Mouse (Mus musculus): Measurements from ENCODE around the gene Tmem256.
A peak's percentile ranks its signal among the peaks of the same experiment; 100 is the strongest.

Tmem256 gene

GRCm38 (mm10) chr11:69816520-69816919 lies 21.8 kb upstream of the Tmem256 start:
- DNase-seq, result no peak

GRCm38 (mm10) chr11:69818365-69818764 lies 19.9 kb upstream of the Tmem256 start, which contains the start of gene Spem2:
Gene Spem2, minus strand, starts transcription at chr11:69818465.
- DNase-seq, result no peak

DNA sequence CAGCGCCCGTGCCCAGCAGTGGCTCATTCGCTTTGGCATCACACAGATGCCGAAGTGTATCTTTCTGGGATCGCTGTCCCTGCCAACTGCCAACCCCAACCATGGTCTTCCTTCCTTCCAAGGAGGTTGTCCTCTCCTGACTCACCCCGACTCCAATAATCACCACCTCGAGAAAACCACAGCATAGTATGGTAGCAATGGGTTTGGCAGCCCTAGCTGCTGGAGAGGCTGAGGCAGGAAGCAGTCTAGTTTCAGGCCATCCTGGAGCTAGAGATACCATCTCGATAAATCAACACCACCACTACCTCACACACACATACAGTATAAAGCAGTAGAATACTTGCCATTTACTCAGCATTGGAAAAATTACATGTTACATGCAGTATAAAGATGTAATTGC lies 19.4 kb upstream of the Tmem256 start:
- no peak for DNase-seq

- no peak for DNase-seq
These were observed 16.2 kb upstream of the Tmem256 start, which contains the start of gene Spem1 for GRCm38 (mm10) chr11:69822080-69822479. Gene Spem1, minus strand, starts transcription at chr11:69822180.

DNA sequence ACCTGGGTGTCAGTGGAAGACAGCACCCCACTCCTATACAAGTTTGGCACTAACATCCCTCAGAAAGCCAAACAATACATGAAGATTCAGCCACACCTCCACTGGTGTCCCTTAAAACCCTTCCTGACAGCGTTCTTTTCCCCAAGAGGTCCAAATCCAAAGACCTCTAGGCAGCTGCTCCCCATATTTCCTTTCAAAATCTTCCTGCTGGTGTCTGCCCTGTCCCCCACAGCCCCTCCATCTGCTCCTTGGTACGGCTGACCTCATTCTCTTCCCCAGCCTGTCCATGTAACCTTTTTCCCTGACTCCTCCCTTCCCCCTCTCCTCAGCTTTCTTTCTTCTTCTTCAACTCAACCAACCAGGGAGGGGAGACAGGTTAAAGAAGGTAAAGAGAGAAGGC lies 14.9 kb upstream of the Tmem256 start:
- no peak for DNase-seq

- no peak for DNase-seq
These were observed 9.5 kb upstream of the Tmem256 start for GRCm38 (mm10) chr11:69828832-69829231.

DNA sequence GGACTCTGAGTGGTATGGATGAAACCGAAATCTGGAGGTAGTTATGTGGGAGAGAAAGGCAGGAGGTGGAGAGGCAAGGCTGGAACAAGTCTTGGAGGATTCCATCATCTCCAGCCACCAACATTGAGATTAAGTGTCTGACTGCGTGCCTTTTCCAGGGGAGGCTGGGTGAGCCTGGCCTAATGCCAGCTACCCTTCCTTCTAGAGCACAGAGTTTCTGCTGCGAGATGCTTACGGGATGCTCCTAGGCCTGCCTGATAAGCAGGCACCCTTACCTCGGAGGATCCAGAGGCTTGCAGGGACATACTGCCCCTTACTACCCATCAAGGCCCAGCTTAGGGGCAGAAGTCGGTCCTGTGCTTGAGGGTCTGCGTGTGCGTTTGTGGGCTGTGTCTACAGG lies 4.8 kb upstream of the Tmem256 start:
- no peak for DNase-seq

DNA sequence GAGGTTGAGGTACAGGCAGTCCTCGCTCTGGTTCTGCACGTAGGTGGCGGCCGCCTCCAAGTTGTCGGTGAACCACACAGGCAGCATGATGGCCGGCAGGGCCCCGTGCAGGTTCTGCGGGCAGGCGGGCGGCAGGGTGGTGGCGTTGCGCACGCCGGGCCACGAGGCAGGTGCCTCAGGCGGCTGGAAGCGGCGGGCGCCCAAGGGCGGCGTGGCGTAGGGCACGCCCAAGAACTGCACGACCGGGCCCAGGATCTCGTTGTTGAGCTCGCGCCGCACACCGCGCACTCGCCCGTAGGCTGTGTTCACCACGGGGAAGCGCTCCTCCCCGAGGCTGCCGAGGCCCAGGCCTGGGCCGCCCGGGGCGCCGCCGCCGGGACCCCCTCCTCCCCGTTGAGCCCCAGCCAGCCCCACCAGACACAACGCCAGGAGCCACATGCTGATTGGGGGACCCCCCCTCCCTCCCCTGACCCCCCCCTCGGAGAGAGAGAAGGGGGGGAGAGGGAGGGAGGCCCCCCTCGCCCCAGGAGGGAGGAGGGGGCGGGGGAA lies 4.2 kb upstream of the Tmem256 start:
- DNase-seq, result peak; percentile 68

DNA sequence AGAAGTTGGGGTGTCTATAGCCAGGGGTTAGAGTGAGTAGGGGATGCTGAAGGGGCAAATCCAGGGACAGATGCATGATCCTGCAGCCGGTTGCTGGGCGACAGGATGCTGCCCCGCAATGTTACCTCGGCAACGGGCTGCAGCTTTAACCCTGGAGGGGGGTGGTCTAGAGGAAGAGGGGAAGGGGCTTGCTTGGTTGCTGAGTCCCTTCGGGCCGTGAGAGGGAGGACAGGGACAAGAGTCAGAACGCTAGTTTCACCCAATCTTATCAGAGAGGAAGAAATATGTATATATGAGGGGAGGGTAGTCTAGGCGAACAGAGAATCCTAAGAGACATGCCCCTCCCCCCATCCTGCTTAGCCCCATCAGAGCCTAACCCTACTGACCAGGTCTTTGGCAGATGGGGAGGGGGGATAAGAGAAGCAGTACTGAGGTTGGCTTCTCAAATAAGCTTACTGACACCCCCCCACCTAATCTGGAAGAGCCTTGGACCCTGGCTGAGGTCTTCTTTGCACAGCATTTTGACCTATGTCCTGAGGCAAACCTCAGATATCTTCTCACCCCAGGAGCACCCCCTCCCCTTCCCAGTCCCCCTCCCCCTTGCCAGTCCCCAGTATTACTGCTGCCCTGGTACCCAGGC lies 2.9 kb upstream of the Tmem256 start:
- DNase-seq, result no peak

GRCm38 (mm10) chr11:69835966-69836335 lies 2.4 kb upstream of the Tmem256 start:
- DNase-seq, result no peak

DNA sequence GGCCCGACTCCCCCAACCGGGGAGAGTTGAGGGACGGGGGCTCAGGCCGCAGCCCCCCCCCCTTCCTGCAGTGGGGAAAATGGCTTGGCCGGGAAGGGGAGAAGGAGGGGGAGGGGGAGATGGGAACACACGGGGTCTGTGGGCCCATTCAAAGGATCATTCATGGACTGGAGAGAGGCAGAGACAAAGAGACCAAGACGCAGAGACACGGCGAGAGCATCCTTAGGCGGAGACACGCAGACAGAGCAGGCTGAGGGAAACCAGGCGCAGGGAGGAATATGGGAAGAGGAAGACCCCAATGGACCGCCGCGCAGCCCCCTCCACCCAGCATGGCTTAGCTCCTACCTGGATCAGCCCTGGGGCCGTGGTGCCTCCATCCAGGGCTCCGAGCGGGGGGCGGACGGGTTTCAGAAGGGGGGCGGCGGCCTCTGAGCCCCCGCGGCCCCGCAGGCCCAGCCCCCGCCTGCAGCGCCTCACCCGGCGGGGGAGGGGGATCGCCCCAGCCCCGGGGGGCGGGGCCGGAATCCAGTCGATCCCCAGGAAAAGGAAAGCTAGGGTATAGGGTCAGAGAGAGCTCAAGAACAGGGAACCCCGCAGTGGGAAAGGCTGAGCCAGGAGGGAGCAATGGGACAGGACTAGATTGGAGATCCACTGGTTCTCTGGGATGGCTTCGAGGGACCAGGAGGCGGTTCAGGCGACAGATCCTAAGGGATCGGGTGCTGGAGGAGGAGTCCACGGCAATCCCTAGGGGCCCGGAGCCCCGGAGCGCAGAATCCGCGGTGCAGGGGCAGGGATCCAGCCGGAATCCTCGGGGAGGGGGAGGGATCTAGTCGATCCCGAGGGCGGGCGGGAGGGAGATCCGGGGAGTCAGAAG lies 1.4 kb upstream of the Tmem256 start:
- DNase-seq, result no peak

GRCm38 (mm10) chr11:69837604-69837951 lies 736 bp upstream of the Tmem256 start, which contains the start of gene Nlgn2:
Gene Nlgn2, minus strand, starts transcription at chr11:69837784.
- DNase-seq, result no peak

DNA sequence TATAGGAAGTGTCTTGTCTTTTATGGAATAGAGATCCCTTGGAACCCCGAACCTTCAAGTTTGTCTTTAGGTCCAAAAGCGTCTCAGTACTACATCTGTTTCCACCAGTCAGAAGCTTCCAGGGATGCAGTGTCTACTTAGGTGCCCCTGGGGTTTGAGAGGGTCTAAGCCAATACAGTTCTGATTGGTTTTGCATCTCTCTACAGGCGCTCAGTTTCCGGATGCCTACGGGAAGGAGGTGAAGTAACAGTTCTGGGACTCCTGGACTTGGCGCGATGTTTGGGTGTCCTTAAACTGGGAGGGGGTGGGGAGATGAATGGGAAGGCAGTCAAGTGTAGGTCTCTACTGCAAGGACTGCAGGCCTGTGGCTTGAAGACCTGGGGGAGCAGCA lies 395 bp downstream of the Tmem256 start:
- no peak for DNase-seq

GRCm38 (mm10) chr11:69846198-69846680 lies 7.9 kb downstream of the Tmem256 start, which contains the start of gene Plscr3:
Gene Plscr3, plus strand, starts transcription at chr11:69846376.
- peak; percentile 96 for DNase-seq

DNA sequence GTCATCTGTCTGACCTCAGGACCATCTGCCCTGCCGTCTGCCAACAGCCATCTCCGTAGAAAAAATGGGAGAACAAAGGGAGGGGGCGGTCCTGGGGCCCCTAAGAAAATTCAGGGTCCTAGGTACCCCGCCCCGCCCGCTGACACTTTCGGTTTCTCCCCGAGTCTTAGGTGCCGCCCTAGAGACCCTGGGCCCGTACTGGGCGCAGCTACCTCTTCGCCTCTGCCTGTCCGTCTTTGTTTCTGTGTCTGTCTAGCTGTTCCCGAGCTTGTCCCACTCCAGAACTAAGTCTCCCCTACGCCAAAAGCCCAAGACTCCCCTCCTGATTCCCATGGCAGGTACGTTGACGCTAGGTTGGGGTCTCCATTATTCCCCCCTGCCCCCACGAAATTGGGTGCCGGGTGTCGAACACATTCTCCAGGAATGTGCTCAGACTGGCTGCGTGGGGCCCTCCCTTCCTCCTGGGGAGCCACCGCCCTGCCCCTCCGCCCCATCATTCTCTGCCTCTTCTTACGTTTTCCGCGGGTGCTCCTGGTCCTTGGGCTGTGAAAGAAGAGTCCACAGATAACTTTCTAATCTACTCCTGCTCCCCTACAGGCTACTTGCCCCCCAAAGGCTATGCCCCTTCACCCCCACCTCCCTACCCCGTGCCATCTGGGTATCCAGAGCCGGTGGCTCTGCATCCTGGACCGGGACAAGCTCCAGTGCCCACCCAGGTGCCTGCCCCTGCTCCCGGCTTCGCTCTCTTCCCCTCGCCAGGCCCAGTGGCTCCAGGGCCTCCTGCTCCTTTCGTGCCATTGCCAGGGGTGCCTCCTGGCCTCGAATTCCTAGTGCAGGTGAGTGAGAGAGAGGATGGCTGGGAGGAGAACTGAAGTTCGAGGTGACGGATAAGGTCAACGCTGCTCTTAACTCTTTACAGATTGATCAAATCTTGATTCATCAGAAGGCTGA lies 8.7 kb downstream of the Tmem256 start:
- no peak for DNase-seq

DNA sequence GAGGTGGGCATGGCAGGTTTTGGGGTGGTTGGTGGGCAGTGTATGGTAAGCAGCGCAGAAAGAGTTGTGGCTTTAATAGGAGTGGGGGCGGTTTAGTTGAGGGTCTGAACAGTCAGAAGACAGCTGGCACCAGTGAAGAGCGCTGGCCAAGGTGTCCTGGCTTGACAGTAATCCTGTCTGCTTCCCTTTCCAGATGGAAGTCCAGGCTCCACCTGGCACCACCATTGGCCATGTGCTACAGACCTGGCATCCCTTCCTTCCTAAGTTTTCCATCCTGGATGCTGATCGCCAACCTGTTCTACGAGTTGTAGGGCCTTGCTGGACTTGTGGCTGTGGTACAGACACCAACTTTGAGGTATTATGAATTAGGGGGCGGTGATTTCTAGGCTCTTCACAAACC lies 9.7 kb downstream of the Tmem256 start:
- no peak for DNase-seq

GRCm38 (mm10) chr11:69849128-69849527 lies 10.8 kb downstream of the Tmem256 start:
- DNase-seq, result no peak

- no peak for DNase-seq
These were observed 11.6 kb downstream of the Tmem256 start for GRCm38 (mm10) chr11:69849884-69850283.

DNA sequence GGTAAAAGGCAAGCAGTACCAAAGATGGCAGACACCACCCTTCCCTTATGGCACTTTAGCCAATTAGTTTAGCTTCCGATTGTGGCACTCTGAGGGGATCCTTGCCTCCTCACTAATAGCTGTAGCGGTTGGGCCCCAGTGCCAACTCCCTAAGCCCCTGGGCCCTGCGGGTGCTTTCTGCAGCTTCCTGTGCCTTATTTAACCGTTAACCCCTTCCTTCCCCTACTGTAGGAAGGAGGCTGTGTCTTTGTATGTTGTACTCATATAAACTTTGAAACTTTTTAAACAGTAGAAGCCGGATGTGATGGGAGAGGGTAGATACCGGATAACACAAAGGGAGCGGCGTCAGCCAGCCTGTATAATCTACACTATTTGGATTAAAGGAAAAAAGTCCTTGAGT lies 12.4 kb downstream of the Tmem256 start:
- DNase-seq, result peak; percentile 54

- no peak for DNase-seq
These were observed 15.7 kb downstream of the Tmem256 start for GRCm38 (mm10) chr11:69853994-69854393.

GRCm38 (mm10) chr11:69854680-69855079 lies 16.4 kb downstream of the Tmem256 start:
- DNase-seq, result no peak

DNA sequence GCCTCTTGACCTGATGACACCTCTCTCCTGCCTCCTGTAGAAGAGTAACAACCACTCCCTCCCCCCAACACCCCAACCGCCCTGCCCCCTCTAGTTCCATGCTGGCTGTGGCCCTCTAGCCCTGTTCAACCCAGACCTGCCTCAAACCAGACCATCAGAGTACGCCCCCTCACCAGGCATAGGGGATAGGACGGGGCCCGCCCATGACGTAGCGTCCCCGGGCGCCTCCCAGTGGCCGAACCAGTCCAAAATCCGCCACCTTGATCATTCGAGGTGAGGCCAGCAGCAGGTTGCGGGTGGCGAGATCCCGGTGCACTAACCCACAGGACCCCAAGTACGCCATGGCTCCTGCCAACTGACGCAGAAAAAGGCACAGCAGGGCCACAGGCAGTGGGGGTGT lies 17.0 kb downstream of the Tmem256 start:
- DNase-seq, result peak; percentile 68

Measured in thymus, postnatal 25 days (tissue).